Mouse (Mus musculus) bone marrow macrophage, adult 2 months (primary cell): ENCODE measurements around the gene Stn1. TPM values are rescaled to one million over a fixed set of nuclear protein-coding genes. Genes with fewer than 3 reads are reported as not detected.

Source experiments
- H3K27ac ChIP-seq: 2 replicates; pipeline ENCODE4 v1.5.1; 2012; ENCODE audit warnings: low read depth, low read length; ENCODE audit not compliant: insufficient read depth
- H3K4me1 ChIP-seq: 2 replicates; pipeline ENCODE4 v1.6.1; 2012; ENCODE audit warnings: low read length; ENCODE audit not compliant: control insufficient read depth, insufficient read depth
- H3K4me3 ChIP-seq: 2 replicates; pipeline ENCODE4 v1.5.1; 2012; ENCODE audit warnings: mild to moderate bottlenecking, low read length, moderate library complexity; ENCODE audit not compliant: insufficient read depth
- CTCF ChIP-seq: IDR thresholded peaks from 2 replicates; pipeline ENCODE4 v1.5.1; 2012; ENCODE audit warnings: low read depth, mild to moderate bottlenecking, low read length, moderate library complexity
- POLR2A ChIP-seq: IDR thresholded peaks from 2 replicates; pipeline ENCODE4 v1.6.1; 2012; ENCODE audit warnings: mild to moderate bottlenecking, low read depth, low read length, borderline replicate concordance
- polyA plus RNA-seq: library from polyadenylated mRNA; stranded (reverse); fragments of >200 nt; gene quantifications from 2 replicates; pipeline ENCODE4 v1.2.4, GENCODE M21; 2012; ENCODE audit not compliant: missing spikeins, insufficient read depth, insufficient read length

The Stn1 gene
- polyA plus RNA-seq, 1 experiment = 22.5 TPM

DNA sequence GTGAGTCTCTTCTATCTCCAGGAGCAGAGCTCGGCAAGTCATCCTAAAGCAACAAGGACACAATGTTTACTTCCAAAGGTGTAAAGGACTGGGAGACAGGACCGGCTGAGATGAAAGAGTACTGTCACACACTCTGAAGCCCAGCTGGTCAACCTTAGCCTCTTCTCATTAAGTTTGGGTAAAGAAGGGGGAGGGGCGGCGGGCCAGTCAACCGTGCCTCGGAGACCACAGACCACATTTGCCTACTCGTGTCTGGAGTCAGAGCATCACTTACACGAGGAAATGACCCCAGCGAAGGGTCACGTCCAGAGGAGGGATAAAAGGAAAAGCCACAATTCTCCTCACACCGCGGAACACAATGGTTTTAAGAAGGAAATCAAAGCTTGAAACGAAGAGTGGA is 74.1 kb downstream of the Stn1 start:
- Histone ChIP-seq H3K4me1 (peaks cover 28% of the 10 kb centered on the region), H3K27ac (no peak overlapping the region), H3K4me3 (peak overlapping the region; percentile 90)
- no peak for TF ChIP-seq POLR2A

DNA sequence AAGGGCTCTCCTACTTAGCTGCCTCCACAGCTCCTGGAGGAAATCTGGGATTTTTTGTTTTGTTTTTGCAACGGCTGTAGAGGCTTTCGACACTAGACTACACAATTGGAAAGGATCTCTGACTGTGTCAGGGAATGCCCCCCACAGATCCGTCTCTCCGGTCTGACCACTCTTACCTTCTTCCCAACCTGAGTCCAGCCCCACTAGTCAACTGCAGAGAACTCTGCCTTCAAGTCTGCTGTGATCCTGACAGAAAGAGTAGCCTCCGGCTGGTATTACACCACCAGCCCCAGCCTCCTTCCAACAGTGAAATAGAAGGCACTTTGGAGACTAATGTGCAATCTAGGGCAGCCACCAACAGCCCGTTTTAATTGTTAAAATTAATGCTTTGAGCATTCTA is 74.6 kb downstream of the Stn1 start:
- no peak for TF ChIP-seq CTCF
- no peak for TF ChIP-seq POLR2A
- H3K4me1 ChIP-seq = peaks cover 33% of the 10 kb centered on the region
- H3K4me3 ChIP-seq = no peak overlapping the region
- H3K27ac ChIP-seq = no peak overlapping the region

DNA sequence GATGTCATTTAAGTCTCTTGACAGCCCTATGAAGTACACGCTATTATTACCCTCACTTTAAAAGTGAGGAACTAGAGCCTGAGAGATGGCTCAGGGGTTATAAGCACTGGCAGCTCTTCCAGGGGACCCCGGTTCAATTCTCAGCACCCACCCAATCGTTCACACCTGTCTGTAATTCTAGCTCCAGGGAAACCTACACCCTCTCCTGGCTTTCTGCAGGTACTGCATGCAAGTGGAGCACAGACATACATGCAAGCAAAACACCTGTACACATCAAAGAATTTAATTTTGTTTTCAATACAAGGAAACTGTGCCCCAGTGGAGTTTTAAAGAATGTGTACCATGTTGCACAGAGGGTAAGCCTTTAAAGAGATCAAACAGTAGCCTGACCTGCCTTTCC is 75.5 kb downstream of the Stn1 start:
- TF ChIP-seq CTCF (no peak), POLR2A (no peak)
- no peak overlapping the region for H3K27ac ChIP-seq
- peaks cover 37% of the 10 kb centered on the region for H3K4me1 ChIP-seq
- H3K4me3 ChIP-seq = no peak overlapping the region

DNA sequence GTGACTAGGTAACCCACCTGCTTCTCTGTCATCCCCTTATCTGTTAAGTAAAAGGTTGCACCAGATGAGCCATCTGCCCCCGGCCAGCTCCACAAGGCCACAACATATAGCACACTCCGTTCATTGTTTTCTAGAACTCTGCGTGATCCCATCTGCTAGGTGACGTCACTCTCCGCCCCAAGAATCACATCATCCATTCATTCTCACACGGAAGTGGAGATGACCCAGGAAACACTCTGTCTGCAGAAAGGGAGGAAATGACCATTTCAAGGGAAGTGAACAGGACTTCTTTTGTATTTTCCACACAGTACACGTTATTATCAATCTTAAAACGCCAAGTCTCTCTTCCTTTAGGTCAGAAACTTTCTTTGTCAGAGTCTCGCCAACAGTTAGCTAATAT is 75.9 kb downstream of the Stn1 start:
- Histone ChIP-seq H3K4me3 (no peak overlapping the region), H3K4me1 (peaks cover 37% of the 10 kb centered on the region), H3K27ac (no peak overlapping the region)
- TF ChIP-seq CTCF (no peak), POLR2A (no peak)

DNA sequence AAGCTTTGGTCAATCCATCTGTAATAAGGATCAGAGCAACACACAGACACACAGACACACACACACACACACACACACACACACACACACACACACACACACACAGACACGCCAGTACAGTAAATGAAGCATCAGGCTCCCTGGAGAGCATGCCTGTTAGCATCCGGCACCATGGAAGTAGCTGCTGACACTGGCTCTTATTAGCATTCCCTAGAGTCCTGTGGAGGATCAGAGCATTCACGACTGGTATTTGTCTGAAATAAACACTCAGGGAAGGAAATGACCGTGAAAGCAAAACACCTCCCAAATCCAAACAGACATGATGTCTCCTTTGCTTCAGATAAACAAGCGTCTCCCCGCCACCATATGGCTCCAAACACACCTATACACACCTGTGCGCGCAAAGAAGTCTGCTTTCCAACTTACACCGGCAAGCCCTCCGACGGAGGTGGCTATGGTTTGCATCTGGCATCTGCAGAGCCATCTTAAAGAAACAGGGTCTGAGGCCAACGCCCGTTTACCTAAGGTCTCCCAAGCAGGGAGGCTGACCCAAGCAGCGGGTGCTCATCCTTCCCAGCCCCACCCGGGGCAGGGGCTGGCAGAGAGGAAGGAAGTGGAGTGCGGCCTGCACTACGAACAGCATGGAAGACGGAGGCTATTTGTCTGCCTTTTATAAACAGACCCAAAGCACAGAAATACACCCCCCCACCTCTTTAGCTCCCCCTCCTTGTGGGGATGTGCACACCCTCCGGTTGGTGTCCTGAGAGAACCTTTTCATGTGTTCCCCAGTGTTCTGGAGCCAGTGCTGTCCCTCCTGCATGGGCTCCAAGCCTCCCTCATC is 77.0 kb downstream of the Stn1 start:
- Histone ChIP-seq H3K4me1 (peaks cover 44% of the 10 kb centered on the region), H3K27ac (no peak overlapping the region), H3K4me3 (no peak overlapping the region)
- no peak for TF ChIP-seq POLR2A
- TF ChIP-seq CTCF = no peak

DNA sequence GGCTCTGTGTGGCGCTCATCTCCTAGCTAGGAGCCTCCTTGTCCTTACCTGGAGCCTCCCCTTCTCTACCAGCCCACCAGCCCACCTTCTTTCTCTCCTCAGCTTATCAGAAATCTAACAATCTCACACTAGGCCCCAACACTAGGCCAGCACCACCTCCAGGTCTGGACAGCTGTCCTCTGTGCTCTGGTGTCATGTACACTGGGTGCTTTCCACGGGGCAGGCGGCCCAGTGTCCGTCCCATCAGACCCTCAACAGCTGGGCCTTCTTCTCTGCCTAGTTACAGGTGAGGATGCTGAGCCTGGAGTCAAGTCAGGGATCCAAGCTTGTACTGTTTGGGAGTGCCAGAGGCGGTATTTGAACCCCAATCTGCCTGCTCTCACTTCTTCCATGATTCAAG is 78.1 kb downstream of the Stn1 start:
- Histone ChIP-seq H3K27ac (no peak overlapping the region), H3K4me1 (peaks cover 55% of the 10 kb centered on the region)

DNA sequence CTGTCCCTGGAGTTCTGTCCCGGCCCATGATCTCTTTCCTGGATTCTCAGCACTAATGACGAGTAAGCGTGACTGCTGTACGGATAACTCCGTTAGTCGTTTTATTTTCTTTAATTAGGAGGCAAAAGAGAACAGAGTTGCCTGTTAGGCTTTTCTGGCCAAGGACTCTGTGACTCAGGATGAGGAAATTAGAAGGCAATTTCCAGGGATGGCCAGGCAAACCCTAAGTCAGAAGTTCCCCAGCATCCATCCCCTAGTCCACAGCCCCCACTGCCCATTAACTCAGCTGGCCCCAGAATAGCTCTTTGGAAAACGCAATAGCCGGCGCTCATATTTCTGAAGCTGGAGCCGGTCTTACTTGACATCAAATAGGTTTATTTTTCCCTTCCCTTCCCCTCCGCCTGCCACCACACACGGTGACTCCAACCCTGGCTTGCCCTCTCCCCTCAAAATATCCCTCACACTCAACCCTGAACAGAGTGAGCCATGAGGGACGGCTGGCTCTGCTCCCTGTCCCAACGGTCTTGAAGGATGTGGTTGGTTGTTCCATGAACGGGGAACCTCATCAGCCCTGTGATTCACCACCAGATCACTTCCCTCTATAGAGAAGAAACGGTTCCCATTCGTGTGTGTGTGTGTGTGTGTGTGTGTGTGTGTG is 78.7 kb downstream of the Stn1 start:
- peak overlapping the region; percentile 33 for H3K27ac ChIP-seq
- peaks cover 61% of the 10 kb centered on the region for H3K4me1 ChIP-seq
- 0 out of 2 replicates have a peak, but pooled peaks have one; percentile 10 for TF ChIP-seq CTCF
- TF ChIP-seq POLR2A = no peak
- no peak overlapping the region for H3K4me3 ChIP-seq

More for the DNA sequence above, 78.1 kb downstream of the Stn1 start:
- no peak overlapping the region for H3K4me3 ChIP-seq
- TF ChIP-seq CTCF = no peak
- TF ChIP-seq POLR2A = no peak

DNA sequence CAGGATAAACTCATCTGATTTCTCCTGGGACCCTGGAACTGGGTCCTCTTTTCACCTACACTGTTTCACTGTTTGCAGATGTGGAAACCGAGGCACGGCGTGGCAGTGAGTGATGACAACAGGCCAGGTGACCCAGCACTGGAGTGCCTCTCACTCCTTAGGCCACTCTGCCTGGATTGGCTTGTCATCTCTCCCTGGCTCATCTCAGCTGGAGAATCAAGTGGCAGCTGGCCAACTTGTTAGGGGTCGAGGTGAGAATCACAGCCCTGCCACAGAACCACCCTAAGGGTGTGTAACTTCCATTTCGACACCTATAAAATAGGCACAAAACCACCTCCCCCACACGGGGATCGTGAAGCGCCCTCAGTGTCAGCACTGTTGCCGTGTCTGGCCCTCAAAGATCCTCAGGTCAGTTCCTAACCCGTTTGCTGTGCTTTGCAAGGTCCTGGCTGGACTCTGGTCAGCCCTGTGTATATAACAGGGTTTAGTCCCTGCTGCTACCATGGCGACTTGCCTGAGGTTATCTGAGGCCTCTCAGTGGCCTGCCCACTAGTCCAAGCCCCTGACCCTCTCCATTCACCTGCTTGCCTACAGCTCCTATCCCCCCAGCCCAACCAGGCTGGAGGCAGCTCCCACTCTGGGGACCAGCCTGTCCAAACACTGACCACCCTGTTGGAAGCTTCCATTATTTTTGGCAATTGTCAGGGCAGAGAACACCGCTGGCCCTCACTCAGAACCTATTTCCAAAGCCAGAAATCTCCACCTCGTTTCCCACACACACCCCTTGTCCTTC is 79.4 kb downstream of the Stn1 start:
- Histone ChIP-seq H3K4me1 (peaks cover 59% of the 10 kb centered on the region), H3K27ac (no peak overlapping the region), H3K4me3 (no peak overlapping the region)
- no peak for TF ChIP-seq POLR2A
- TF ChIP-seq CTCF = no peak

DNA sequence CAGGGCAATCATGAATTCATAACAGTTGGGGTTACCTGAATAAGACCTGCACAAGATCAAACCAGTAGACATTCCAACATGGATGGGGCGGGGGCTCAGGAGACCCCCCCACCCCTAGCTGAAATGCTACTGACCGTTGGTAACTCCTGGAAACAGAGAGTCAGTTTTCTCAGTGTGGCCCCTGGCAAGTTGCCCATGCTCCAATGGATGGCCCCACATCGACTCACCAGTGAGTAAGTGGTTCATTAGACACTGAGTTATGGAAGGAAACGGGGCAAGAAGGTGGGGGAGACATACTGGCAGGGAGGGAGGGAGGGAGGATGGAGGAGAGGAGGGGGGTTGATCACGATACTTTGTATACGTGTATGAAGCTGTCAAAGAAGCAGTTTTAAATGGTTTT is 81.3 kb downstream of the Stn1 start:
- H3K4me1 ChIP-seq = peaks cover 56% of the 10 kb centered on the region
- no peak overlapping the region for H3K4me3 ChIP-seq
- TF ChIP-seq POLR2A (no peak), CTCF (no peak)
- H3K27ac ChIP-seq = no peak overlapping the region
